Mouse (Mus musculus) kidney, embryonic 16.5 days (tissue): ENCODE measurements around the gene Tlr12. TPM values are rescaled to one million over a fixed set of nuclear protein-coding genes. Genes with fewer than 3 reads are reported as not detected.

ENCODE experiments used
- polyA plus RNA-seq: library from polyadenylated mRNA; unstranded; fragments of >200 nt; fragmentation: Nextera tagmentation; extraction: Ambion mirVana; gene quantifications from 2 replicates; pipeline ENCODE4 v1.2.1, GENCODE M21; 2015

The Tlr12 gene
- polyA plus RNA-seq, 1 experiment from 2014 or later, result 4.3 TPM

Other genes with a start within 250 kb of the Tlr12 start
- 4.8 and 6.6 TPM in 2 replicates for gene Zscan20, start 8.5 kb downstream of the Tlr12 start, polyA plus RNA-seq
- gene Phc2, start 36.1 kb upstream of the Tlr12 start, polyA plus RNA-seq, result 19.4 and 21.4 TPM in 2 replicates
- gene A3galt2, start 136.7 kb upstream of the Tlr12 start, polyA plus RNA-seq, result 0.24 and 0.35 TPM in 2 replicates
- gene Zfp362, start 187.4 kb upstream of the Tlr12 start, polyA plus RNA-seq, result 46.1 and 47.5 TPM in 2 replicates